Mouse (Mus musculus) kidney, postnatal 0 days (tissue): ENCODE data around the gene Cnot11. TPM values are rescaled to one million over a fixed set of nuclear protein-coding genes. Genes with fewer than 3 reads are reported as not detected.

ENCODE experiments used
- ATAC-seq: fragments of 200-750 bp; cut with Nextera tagmentation; replicated peaks from 2 replicates; pipeline ENCODE4 v1.8.0; 2017; ENCODE audit warnings: low read depth, moderate number of reproducible peaks, moderate TSS enrichment, moderate library complexity; ENCODE audit not compliant: low FRiP score
- DNase-seq: peaks from one replicate; pipeline ENCODE4 v3.0.0-alpha.2; 2016; ENCODE audit warnings: low spot score
- H3K27ac ChIP-seq: fragments of 300-500 bp; sonication (generic); 2 replicates; pipeline ENCODE4 v1.5.1; 2014; ENCODE audit warnings: mild to moderate bottlenecking
- H3K27me3 ChIP-seq: fragments of 300-500 bp; sonication (generic); 2 replicates; pipeline ENCODE4 v1.6.1; 2014; ENCODE audit warnings: low read length, mixed read lengths; ENCODE audit not compliant: insufficient read depth
- H3K36me3 ChIP-seq: fragments of 300-500 bp; sonication (generic); 2 replicates; pipeline ENCODE4 v1.6.1; 2014; ENCODE audit warnings: low read length, mixed read lengths; ENCODE audit not compliant: insufficient read depth
- H3K4me1 ChIP-seq: fragments of 300-500 bp; sonication (generic); replicated peaks from 2 replicates; pipeline ENCODE4 v1.6.1; 2014; ENCODE audit warnings: antibody characterized with exemption, low read length, mixed read lengths; ENCODE audit not compliant: insufficient read depth
- H3K4me2 ChIP-seq: fragments of 300-500 bp; sonication (generic); 2 replicates; pipeline ENCODE4 v1.6.1; 2014; ENCODE audit warnings: mild to moderate bottlenecking, low read length, moderate library complexity, mixed read lengths
- H3K4me3 ChIP-seq: fragments of 300-500 bp; sonication (generic); replicated peaks from 2 replicates; pipeline ENCODE4 v1.5.1; 2014; ENCODE audit warnings: low read depth, low read length
- H3K9ac ChIP-seq: fragments of 300-500 bp; sonication (generic); 2 replicates; pipeline ENCODE4 v1.6.1; 2014; ENCODE audit warnings: low read depth, low read length
- H3K9me3 ChIP-seq: fragments of 300-500 bp; sonication (generic); replicated peaks from 2 replicates; pipeline ENCODE4 v1.6.1; 2016; ENCODE audit warnings: low read length, inconsistent platforms, mixed read lengths
- CTCF ChIP-seq: IDR thresholded peaks from 2 replicates; pipeline ENCODE4 v1.5.1; 2016; ENCODE audit warnings: antibody characterized with exemption, low read depth, mild to moderate bottlenecking, moderate library complexity
- WGBS: fragments of 180-500 bp; shearing (Covaris S2); extraction: QIAGEN DNeasy Blood & Tissue Kit; methylation state at CpG from one replicate; pipeline ENCODE4 v1.1.7; 2014; 5-methylcytosine and 5-hydroxymethylcytosine counted together
- polyA plus RNA-seq: library from polyadenylated mRNA; unstranded; fragments of >200 nt; fragmentation: Nextera tagmentation; extraction: Ambion mirVana; gene quantifications from 2 replicates; pipeline ENCODE4 v1.2.1, GENCODE M21; 2015

Gene Cnot11
- polyA plus RNA-seq: 16.8 and 18.6 TPM in 2 replicates

DNA sequence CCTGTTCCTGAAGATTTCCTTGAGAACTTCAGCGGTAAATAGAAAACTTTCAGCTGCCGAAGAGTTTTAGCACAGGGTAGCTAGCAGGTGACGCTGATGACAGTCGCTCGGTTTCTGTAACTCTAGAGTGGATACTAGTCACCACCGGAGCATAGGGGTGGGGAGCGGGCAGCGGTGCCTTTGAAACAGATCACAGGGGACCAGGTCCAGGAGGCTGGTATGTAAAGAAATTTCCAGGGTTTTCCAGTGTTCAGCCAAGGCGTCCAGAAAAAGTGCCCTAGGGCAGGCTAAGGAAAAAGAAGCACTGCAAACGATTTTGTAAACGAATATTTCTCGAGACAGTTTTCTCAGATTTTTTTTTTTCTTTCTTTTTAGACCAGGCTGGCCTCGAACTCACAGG, at the start of gene Cnot11:
Cnot11 (plus strand) TSS at position 162 of the 400 bp plus-strand sequence.
- H3K9ac ChIP-seq: peak within 1 kb of the TSS; percentile 95
- ATAC-seq: no peak
- DNase-seq: no peak
- H3K4me3 ChIP-seq: peak within 1 kb of the TSS; percentile 95
- H3K4me1 ChIP-seq: peaks cover 5% of the 10 kb centered on the region; the same call in 1 of the 2 replicates
- H3K36me3 ChIP-seq: peaks cover 19% of the 10 kb centered on the region
- peak within 1 kb of the TSS; percentile 95 for H3K27ac ChIP-seq
- no peaks in the 10 kb centered on the region for H3K9me3 ChIP-seq
- no peaks in the 10 kb centered on the region for H3K27me3 ChIP-seq
- WGBS: 24% methylated on average over 13 of the region's 13 CpGs
- peak within 1 kb of the TSS; percentile 88 for H3K4me2 ChIP-seq
- no peak for TF ChIP-seq CTCF

DNA sequence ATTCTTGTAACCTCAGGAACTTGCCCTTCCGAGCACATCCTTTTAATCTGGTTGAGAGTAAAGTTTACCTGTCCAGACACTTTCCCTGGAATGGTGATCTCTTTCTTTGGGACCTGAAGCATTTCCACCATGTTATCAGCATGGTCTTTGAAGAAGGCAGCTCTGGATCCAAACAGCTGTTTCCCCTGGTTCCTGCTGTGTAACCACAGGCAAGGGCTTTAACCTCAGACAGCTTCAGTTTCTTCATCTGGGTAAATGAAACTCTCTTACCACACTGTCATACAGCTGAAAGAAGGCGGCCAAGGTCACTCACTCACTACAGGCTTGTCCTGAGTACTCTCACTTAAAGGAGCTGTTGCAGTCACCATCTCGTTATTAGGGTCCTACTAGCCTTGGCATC, 47.4 kb upstream of the Cnot11 start:
- H3K4me2 ChIP-seq: no peak overlapping the region
- no peak for TF ChIP-seq CTCF
- no peak for ATAC-seq
- H3K9ac ChIP-seq: no peak overlapping the region
- H3K27me3 ChIP-seq: no peaks in the 10 kb centered on the region
- no peaks in the 10 kb centered on the region for H3K4me1 ChIP-seq
- no peak overlapping the region for H3K27ac ChIP-seq
- H3K9me3 ChIP-seq: no peaks in the 10 kb centered on the region
- H3K4me3 ChIP-seq: no peak overlapping the region
- H3K36me3 ChIP-seq: no peaks in the 10 kb centered on the region
- no peak for DNase-seq
- 85% methylated on average over 3 of the region's 3 CpGs for WGBS

DNA sequence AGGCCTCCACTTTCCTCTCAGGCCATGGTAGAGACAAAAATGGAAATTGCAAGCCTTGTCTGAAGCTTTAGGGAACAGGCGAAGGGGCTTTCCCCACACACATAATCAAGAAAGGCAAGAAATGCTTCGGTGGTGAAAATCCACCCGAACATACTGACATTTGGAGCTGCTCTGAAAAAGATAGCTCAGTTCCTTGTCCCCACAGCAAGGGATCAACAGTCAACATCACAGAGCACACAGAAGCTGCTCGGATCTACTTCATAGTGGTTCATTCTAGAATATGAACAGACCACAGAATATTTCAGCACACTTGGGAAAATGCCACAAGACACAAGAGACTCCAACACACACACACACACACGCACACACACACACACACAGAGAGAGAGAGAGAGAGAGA, 41.6 kb upstream of the Cnot11 start:
- no peak overlapping the region for H3K4me3 ChIP-seq
- no peaks in the 10 kb centered on the region for H3K9me3 ChIP-seq
- ATAC-seq (no peak), DNase-seq (no peak)
- no peak overlapping the region for H3K27ac ChIP-seq
- WGBS: 82% methylated on average over 5 of the region's 5 CpGs
- H3K9ac ChIP-seq: no peak overlapping the region
- H3K27me3 ChIP-seq: no peaks in the 10 kb centered on the region
- H3K4me2 ChIP-seq: no peak overlapping the region
- no peaks in the 10 kb centered on the region for H3K36me3 ChIP-seq
- H3K4me1 ChIP-seq: no peaks in the 10 kb centered on the region
- TF ChIP-seq CTCF: no peak

DNA sequence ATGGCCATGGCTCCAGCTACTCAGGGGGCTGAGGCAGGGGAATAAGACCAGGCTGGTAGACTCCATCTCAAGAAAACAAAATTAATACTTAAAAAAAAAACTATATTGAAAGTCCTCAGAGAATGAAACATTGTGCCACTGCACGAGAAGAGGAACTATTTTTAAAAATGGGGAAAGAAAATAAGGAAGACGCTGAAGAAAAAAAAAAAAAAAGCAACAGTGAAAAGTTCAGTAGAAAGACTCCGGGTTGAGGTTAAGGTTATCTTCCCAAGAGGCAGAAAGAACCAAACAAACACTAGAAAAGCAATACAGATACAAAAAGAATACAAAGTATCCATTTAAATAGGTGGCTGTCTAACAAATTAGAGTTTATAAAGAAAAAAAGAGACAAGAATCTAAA, 41.1 kb upstream of the Cnot11 start:
- no peaks in the 10 kb centered on the region for H3K4me1 ChIP-seq
- no peak for TF ChIP-seq CTCF
- DNase-seq (no peak), ATAC-seq (no peak)
- H3K9me3 ChIP-seq: no peaks in the 10 kb centered on the region
- no peak overlapping the region for H3K27ac ChIP-seq
- no peaks in the 10 kb centered on the region for H3K27me3 ChIP-seq
- H3K4me3 ChIP-seq: no peak overlapping the region
- H3K9ac ChIP-seq: no peak overlapping the region
- no peak overlapping the region for H3K4me2 ChIP-seq
- no peaks in the 10 kb centered on the region for H3K36me3 ChIP-seq
- 69% methylated on average over 3 of the region's 3 CpGs for WGBS

DNA sequence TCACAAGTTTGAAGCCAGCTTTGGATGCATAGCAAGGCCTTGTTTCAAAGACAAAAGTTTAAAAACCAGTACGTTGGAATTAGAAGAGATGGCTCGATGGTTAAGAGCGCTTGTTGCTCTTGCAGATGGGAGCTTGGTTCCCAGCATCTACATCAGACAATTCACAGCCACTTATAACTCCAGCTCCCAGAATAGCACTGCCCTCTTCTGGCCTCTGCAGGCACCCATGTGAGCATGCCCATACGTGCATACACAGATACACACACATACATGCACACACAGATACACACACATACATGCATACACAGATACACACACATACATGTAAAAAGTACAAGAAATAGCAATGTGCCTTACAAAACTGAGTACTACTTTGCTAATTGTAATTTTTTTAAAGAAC, 37.8 kb upstream of the Cnot11 start:
- Histone ChIP-seq H3K27me3 (no peaks in the 10 kb centered on the region), H3K4me1 (no peaks in the 10 kb centered on the region), H3K27ac (no peak overlapping the region), H3K9me3 (no peaks in the 10 kb centered on the region), H3K4me3 (no peak overlapping the region), H3K4me2 (no peak overlapping the region), H3K36me3 (no peaks in the 10 kb centered on the region), H3K9ac (no peak overlapping the region)
- no peak for ATAC-seq
- no peak for DNase-seq
- no peak for TF ChIP-seq CTCF
- WGBS: 93% methylated on average over 4 of the region's 4 CpGs

DNA sequence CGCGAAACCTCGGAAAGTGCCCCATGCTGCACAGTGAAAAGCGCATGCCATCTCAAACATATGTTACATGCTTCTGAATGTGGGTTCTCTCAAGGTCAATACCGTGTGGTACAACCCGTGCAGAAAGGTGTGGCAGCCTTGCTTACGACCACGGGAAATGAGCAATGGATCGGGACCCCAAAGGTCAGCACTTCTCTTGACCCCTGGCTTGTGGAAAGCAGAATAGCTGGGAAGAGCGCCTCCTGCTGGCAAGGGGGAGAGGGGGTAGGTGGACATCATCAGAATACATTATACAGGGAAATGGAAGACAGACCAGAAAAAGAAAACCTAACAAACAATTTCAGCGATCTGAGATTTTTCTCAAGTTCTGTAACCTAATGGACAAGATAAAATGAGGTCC, 37.0 kb upstream of the Cnot11 start:
- no peaks in the 10 kb centered on the region for H3K27me3 ChIP-seq
- H3K27ac ChIP-seq: no peak overlapping the region
- 86% methylated on average over 11 of the region's 11 CpGs for WGBS
- TF ChIP-seq CTCF: peak; percentile 18; the same call in 1 of the 2 replicates
- no peak overlapping the region for H3K9ac ChIP-seq
- H3K4me3 ChIP-seq: no peak overlapping the region
- H3K4me1 ChIP-seq: no peaks in the 10 kb centered on the region
- H3K4me2 ChIP-seq: no peak overlapping the region
- ATAC-seq (no peak), DNase-seq (no peak)
- H3K9me3 ChIP-seq: no peaks in the 10 kb centered on the region
- H3K36me3 ChIP-seq: no peaks in the 10 kb centered on the region

DNA sequence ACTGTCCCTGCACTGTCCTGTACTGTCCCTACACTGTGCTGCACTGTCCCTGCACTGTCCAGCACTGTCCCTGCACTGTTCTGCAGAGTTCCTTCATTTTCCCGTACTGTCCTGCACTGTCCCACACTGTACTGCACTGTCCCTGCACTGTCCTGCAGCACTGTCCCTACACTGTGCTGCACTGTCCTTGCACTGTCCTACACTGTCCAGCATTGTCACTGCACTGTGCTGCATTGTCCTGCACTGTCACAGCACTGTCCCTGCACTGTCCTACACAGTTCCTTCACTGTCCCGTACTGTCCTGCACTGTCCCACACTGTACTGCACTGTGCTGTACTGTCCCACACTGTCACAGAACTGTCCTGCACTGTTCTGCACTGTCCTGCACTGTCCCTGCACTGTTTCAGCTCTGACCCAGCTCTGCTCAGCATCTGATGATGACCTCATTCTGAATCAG, 35.3 kb upstream of the Cnot11 start:
- H3K27ac ChIP-seq: no peak overlapping the region
- no peak for ATAC-seq
- no peak for TF ChIP-seq CTCF

More for the DNA sequence above, 35.3 kb upstream of the Cnot11 start:
- H3K36me3 ChIP-seq: no peaks in the 10 kb centered on the region
- no peaks in the 10 kb centered on the region for H3K4me1 ChIP-seq
- H3K4me3 ChIP-seq: no peak overlapping the region
- H3K9ac ChIP-seq: no peak overlapping the region
- H3K27me3 ChIP-seq: no peaks in the 10 kb centered on the region
- no peak overlapping the region for H3K4me2 ChIP-seq
- 79% methylated on average over 2 of the region's 2 CpGs for WGBS
- no peaks in the 10 kb centered on the region for H3K9me3 ChIP-seq
- no peak for DNase-seq
